Mouse (Mus musculus): ENCODE measurements around the gene Vrk1. TPM values are rescaled to one million over a fixed set of nuclear protein-coding genes. Genes with fewer than 3 reads are reported as not detected.

Vrk1 gene
- polyA plus RNA-seq, 1 experiment from 2014 or later: 30.6 TPM

- Histone ChIP-seq H3K9me3 (ENCODE audit: control insufficient read depth, low read length) (no peaks in the 10 kb centered on the region), H3K9ac (no peak overlapping the region), H3K4me3 (replicated peaks; ENCODE audit: low read length) (no peak overlapping the region), H3K4me1 (replicated peaks; ENCODE audit: control insufficient read depth, insufficient read depth, low read length) (no peaks in the 10 kb centered on the region), H3K4me2 (replicated peaks) (no peak overlapping the region), H3K27me3 (ENCODE audit: control insufficient read depth, insufficient read depth, low read length) (no peaks in the 10 kb centered on the region), H3K27ac (no peak overlapping the region), H3K36me3 (replicated peaks; ENCODE audit: control insufficient read depth, insufficient read depth) (no peaks in the 10 kb centered on the region)
- no peak for ATAC-seq (ENCODE audit: low FRiP score)
- no peak for DNase-seq (ENCODE audit: low spot score)
- 91% methylated on average over 12 of the region's 12 CpGs for WGBS
These were observed 6.4 kb downstream of the Vrk1 start for GRCm38 (mm10) chr12:106016265-106017012.

- DNase-seq (ENCODE audit: low spot score) (peak; percentile 52), ATAC-seq (ENCODE audit: low FRiP score) (no peak)
- Histone ChIP-seq H3K27ac (no peak overlapping the region), H3K4me1 (replicated peaks; ENCODE audit: control insufficient read depth, insufficient read depth, low read length) (no peaks in the 10 kb centered on the region), H3K27me3 (ENCODE audit: control insufficient read depth, insufficient read depth, low read length) (no peaks in the 10 kb centered on the region), H3K4me3 (replicated peaks; ENCODE audit: low read length) (no peak overlapping the region), H3K4me2 (replicated peaks) (no peak overlapping the region), H3K9ac (no peak overlapping the region), H3K9me3 (ENCODE audit: control insufficient read depth, low read length) (no peaks in the 10 kb centered on the region), H3K36me3 (replicated peaks; ENCODE audit: control insufficient read depth, insufficient read depth) (no peaks in the 10 kb centered on the region)
- WGBS: 66% methylated on average over 4 of the region's 4 CpGs
These were observed 10.0 kb downstream of the Vrk1 start for GRCm38 (mm10) chr12:106020063-106020462.

GRCm38 (mm10) chr12:106023652-106024051, 13.6 kb downstream of the Vrk1 start:
- Histone ChIP-seq H3K27me3 (ENCODE audit: control insufficient read depth, insufficient read depth, low read length) (no peaks in the 10 kb centered on the region), H3K27ac (no peak overlapping the region), H3K9me3 (ENCODE audit: control insufficient read depth, low read length) (no peaks in the 10 kb centered on the region), H3K4me2 (replicated peaks) (no peak overlapping the region), H3K36me3 (replicated peaks; ENCODE audit: control insufficient read depth, insufficient read depth) (no peaks in the 10 kb centered on the region), H3K4me1 (replicated peaks; ENCODE audit: control insufficient read depth, insufficient read depth, low read length) (no peaks in the 10 kb centered on the region), H3K9ac (no peak overlapping the region), H3K4me3 (replicated peaks; ENCODE audit: low read length) (no peak overlapping the region)
- DNase-seq (ENCODE audit: low spot score): no peak
- 96% methylated on average over 9 of the region's 9 CpGs for WGBS
- ATAC-seq (ENCODE audit: low FRiP score): no peak

GRCm38 (mm10) chr12:106025416-106025815, 15.4 kb downstream of the Vrk1 start:
- Histone ChIP-seq H3K4me2 (replicated peaks) (no peak overlapping the region), H3K9me3 (ENCODE audit: control insufficient read depth, low read length) (0 out of 2 replicates have a peak, but pooled peaks cover 3% of the 10 kb centered on the region), H3K4me3 (replicated peaks; ENCODE audit: low read length) (no peak overlapping the region), H3K27ac (no peak overlapping the region), H3K36me3 (replicated peaks; ENCODE audit: control insufficient read depth, insufficient read depth) (no peaks in the 10 kb centered on the region), H3K4me1 (replicated peaks; ENCODE audit: control insufficient read depth, insufficient read depth, low read length) (no peaks in the 10 kb centered on the region), H3K27me3 (ENCODE audit: control insufficient read depth, insufficient read depth, low read length) (no peaks in the 10 kb centered on the region), H3K9ac (no peak overlapping the region)
- DNase-seq (ENCODE audit: low spot score): no peak
- 86% methylated on average over 6 of the region's 6 CpGs for WGBS
- no peak for ATAC-seq (ENCODE audit: low FRiP score)

GRCm38 (mm10) chr12:106026385-106027134, 16.5 kb downstream of the Vrk1 start:
- Histone ChIP-seq H3K4me3 (replicated peaks; ENCODE audit: low read length) (no peak overlapping the region), H3K9me3 (ENCODE audit: control insufficient read depth, low read length) (0 out of 2 replicates have a peak, but pooled peaks cover 3% of the 10 kb centered on the region), H3K9ac (no peak overlapping the region), H3K4me2 (replicated peaks) (no peak overlapping the region), H3K27me3 (ENCODE audit: control insufficient read depth, insufficient read depth, low read length) (no peaks in the 10 kb centered on the region), H3K36me3 (replicated peaks; ENCODE audit: control insufficient read depth, insufficient read depth) (no peaks in the 10 kb centered on the region), H3K27ac (no peak overlapping the region), H3K4me1 (replicated peaks; ENCODE audit: control insufficient read depth, insufficient read depth, low read length) (no peaks in the 10 kb centered on the region)
- ATAC-seq (ENCODE audit: low FRiP score) (no peak), DNase-seq (ENCODE audit: low spot score) (no peak)
- 92% methylated on average over 16 of the region's 16 CpGs for WGBS

GRCm38 (mm10) chr12:106027372-106027771, 17.3 kb downstream of the Vrk1 start:
- 97% methylated on average over 5 of the region's 5 CpGs for WGBS
- no peaks in the 10 kb centered on the region for H3K4me1 ChIP-seq (replicated peaks; ENCODE audit: control insufficient read depth, insufficient read depth, low read length)
- H3K9ac ChIP-seq: no peak overlapping the region
- H3K4me3 ChIP-seq (replicated peaks; ENCODE audit: low read length): no peak overlapping the region
- H3K27me3 ChIP-seq (ENCODE audit: control insufficient read depth, insufficient read depth, low read length): no peaks in the 10 kb centered on the region
- no peak overlapping the region for H3K4me2 ChIP-seq (replicated peaks)
- H3K27ac ChIP-seq: no peak overlapping the region
- H3K36me3 ChIP-seq (replicated peaks; ENCODE audit: control insufficient read depth, insufficient read depth): no peaks in the 10 kb centered on the region
- ATAC-seq (ENCODE audit: low FRiP score) (no peak), DNase-seq (ENCODE audit: low spot score) (no peak)
- 0 out of 2 replicates have a peak, but pooled peaks cover 3% of the 10 kb centered on the region for H3K9me3 ChIP-seq (ENCODE audit: control insufficient read depth, low read length)

- ATAC-seq (ENCODE audit: low FRiP score) (no peak), DNase-seq (ENCODE audit: low spot score) (no peak)
- Histone ChIP-seq H3K4me2 (replicated peaks) (no peak overlapping the region), H3K4me1 (replicated peaks; ENCODE audit: control insufficient read depth, insufficient read depth, low read length) (no peaks in the 10 kb centered on the region), H3K27ac (no peak overlapping the region), H3K4me3 (replicated peaks; ENCODE audit: low read length) (no peak overlapping the region), H3K27me3 (ENCODE audit: control insufficient read depth, insufficient read depth, low read length) (no peaks in the 10 kb centered on the region), H3K9me3 (ENCODE audit: control insufficient read depth, low read length) (0 out of 2 replicates have a peak, but pooled peaks cover 3% of the 10 kb centered on the region), H3K9ac (no peak overlapping the region), H3K36me3 (replicated peaks; ENCODE audit: control insufficient read depth, insufficient read depth) (no peaks in the 10 kb centered on the region)
- WGBS: 96% methylated on average over 2 of the region's 2 CpGs
These were observed 19.6 kb downstream of the Vrk1 start for GRCm38 (mm10) chr12:106029582-106029981.

GRCm38 (mm10) chr12:106030146-106030745, 20.2 kb downstream of the Vrk1 start:
- Histone ChIP-seq H3K9me3 (ENCODE audit: control insufficient read depth, low read length) (0 out of 2 replicates have a peak, but pooled peaks cover 3% of the 10 kb centered on the region), H3K27ac (no peak overlapping the region), H3K27me3 (ENCODE audit: control insufficient read depth, insufficient read depth, low read length) (no peaks in the 10 kb centered on the region), H3K9ac (no peak overlapping the region), H3K4me2 (replicated peaks) (no peak overlapping the region), H3K4me1 (replicated peaks; ENCODE audit: control insufficient read depth, insufficient read depth, low read length) (no peaks in the 10 kb centered on the region), H3K36me3 (replicated peaks; ENCODE audit: control insufficient read depth, insufficient read depth) (no peaks in the 10 kb centered on the region), H3K4me3 (replicated peaks; ENCODE audit: low read length) (no peak overlapping the region)
- ATAC-seq (ENCODE audit: low FRiP score) (no peak), DNase-seq (ENCODE audit: low spot score) (no peak)
- 88% methylated on average over 7 of the region's 7 CpGs for WGBS

- Histone ChIP-seq H3K9me3 (ENCODE audit: control insufficient read depth, low read length) (0 out of 2 replicates have a peak, but pooled peaks cover 3% of the 10 kb centered on the region), H3K27me3 (ENCODE audit: control insufficient read depth, insufficient read depth, low read length) (no peaks in the 10 kb centered on the region), H3K9ac (no peak overlapping the region), H3K4me3 (replicated peaks; ENCODE audit: low read length) (no peak overlapping the region), H3K36me3 (replicated peaks; ENCODE audit: control insufficient read depth, insufficient read depth) (no peaks in the 10 kb centered on the region), H3K4me2 (replicated peaks) (no peak overlapping the region), H3K27ac (no peak overlapping the region), H3K4me1 (replicated peaks; ENCODE audit: control insufficient read depth, insufficient read depth, low read length) (no peaks in the 10 kb centered on the region)
- ATAC-seq (ENCODE audit: low FRiP score) (no peak), DNase-seq (ENCODE audit: low spot score) (no peak)
- WGBS: 91% methylated on average over 7 of the region's 7 CpGs
These were observed 20.8 kb downstream of the Vrk1 start for GRCm38 (mm10) chr12:106030796-106031195.

All from hindbrain, embryonic 14.5 days (tissue).